Mouse (Mus musculus): Measurements from ENCODE around the gene Sar1b.
A peak's percentile ranks its signal among the peaks of the same experiment; 100 is the strongest.
"Not testable (repeated sequence)": the region's sequence is repeated elsewhere in the genome, so short reads cannot be mapped to it uniquely, and the experiment has no call there.

Sar1b gene

GRCm38 (mm10) chr11:51777478-51777877 is 14.0 kb downstream of the Sar1b start:
- no peak for DNase-seq (ENCODE audit: low spot score in 2 of 2)

- no peak for DNase-seq (ENCODE audit: low spot score in 2 of 2)
Observed at GRCm38 (mm10) chr11:51780773-51781267, 17.3 kb downstream of the Sar1b start.

- no peak for DNase-seq (ENCODE audit: low spot score in 2 of 2)
Observed at GRCm38 (mm10) chr11:51782721-51783120, 19.2 kb downstream of the Sar1b start.

GRCm38 (mm10) chr11:51785926-51786325 is 22.4 kb downstream of the Sar1b start:
- DNase-seq (ENCODE audit: low spot score in 2 of 2): peak; percentile 62 to 81

DNA sequence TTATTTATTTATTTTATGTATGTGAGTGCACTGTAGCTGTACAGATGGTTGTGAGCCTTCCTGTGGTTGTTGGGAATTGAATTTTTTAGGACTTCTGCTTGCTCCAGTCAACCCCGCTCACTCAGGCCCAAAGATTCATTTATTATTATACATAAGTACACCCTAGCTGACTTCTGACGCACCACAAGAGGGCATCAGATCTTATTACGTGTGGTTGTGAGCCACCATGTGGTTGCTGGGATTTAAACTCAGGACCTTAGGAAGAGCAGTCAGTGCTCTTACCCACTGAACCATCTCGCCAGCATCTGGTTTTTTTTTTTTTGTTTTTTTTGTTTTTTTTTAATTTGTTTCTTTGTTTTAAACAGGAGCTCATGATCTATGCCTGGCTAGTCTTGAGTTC is 26.2 kb downstream of the Sar1b start:
- not testable (repeated sequence) for DNase-seq (ENCODE audit: low spot score in 2 of 2)

- DNase-seq (ENCODE audit: low spot score in 2 of 2): no peak
Observed at GRCm38 (mm10) chr11:51790662-51791061, 27.2 kb downstream of the Sar1b start.

DNA sequence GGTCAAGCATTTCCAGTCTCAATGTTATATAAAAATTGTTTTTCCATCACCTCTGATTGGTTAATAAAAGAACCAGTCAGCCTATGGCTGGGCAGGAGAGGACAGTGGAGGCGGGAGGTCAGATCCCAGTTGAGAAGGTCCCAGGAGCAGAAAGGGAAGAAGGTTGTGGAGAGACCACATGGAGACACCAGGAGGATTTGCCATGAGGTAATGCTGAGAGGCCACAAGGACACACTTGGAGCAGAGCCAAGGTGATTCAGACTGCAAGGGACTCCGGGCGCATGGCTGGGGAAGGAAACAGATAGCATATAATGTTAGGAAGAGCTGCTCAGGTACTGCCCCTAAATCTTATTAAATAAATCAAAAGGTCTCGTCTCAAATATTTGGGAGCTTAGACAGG is 32.8 kb downstream of the Sar1b start:
- no peak for DNase-seq (ENCODE audit: low spot score in 2 of 2)

- DNase-seq (ENCODE audit: low spot score in 2 of 2): no peak
Observed at GRCm38 (mm10) chr11:51800634-51801325, 37.3 kb downstream of the Sar1b start.

DNA sequence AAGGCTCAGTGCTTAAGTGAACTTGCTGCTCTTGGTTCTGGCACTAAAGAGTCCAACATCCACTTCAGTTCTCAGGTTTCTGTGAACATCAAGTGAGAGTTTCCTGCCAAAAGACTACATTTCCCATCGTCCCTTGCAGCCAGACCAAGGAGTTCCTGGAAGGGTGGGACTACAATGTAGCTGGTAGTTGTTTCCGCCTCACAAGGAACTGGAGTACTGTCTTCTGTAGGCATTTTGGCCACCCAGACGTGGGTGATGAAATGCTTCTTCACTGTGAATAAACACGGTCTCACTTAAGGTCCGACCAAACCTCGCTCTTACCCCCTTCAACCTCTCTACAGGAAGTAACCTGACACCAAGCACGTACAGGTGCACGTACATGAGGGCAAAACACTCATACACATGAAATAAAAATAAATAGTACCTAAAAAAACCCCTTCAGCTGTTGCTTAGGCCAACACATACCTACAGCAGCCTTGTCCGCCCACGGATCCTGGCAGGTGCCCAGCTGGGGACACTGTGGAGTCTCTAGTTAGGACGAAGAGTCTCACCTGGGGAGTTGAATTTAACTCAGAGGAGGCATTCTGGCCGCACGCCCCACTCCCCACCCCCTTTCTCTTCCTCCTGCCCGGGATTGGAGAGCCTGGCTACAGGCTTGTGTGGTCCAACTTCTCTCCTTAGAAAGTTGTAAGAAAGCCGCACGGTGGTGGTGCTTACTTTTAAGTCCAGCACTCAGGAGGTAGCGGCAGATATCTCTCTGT is 41.9 kb downstream of the Sar1b start:
- peak; percentile 39 to 76 for DNase-seq (ENCODE audit: low spot score in 2 of 2)

GRCm38 (mm10) chr11:51807108-51807879 is 43.8 kb downstream of the Sar1b start:
- DNase-seq (ENCODE audit: low spot score in 2 of 2): no peak

DNA sequence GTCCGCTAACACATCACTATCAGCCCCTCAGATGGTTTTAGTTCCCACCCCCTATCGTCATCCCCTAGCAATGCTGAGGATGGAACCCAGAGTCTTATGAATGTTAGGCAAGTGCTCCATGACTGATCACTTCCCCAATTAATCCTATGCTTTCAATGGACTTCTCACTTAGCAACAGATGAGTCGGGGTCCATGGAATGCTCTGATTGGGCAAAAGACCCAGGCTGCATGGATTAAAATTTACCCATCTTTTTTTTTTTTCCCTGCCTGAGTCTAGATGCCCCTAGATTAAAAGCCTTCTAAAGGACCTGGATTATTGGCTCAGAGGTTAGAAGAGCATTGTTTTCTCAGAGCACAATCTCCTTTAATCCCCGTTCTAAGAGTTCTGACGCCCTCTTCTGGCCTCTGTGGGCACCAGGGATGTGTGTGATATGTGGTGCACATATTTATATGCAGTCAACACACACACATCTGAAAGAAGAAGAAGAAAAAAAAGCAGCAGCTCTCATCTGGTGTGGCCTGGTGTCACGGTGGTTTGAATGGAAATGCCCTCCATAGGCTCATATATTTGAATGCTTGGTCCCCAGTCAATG is 46.2 kb downstream of the Sar1b start:
- no peak for DNase-seq (ENCODE audit: low spot score in 2 of 2)

GRCm38 (mm10) chr11:51811230-51811629 is 47.7 kb downstream of the Sar1b start:
- no peak for DNase-seq (ENCODE audit: low spot score in 2 of 2)

DNA sequence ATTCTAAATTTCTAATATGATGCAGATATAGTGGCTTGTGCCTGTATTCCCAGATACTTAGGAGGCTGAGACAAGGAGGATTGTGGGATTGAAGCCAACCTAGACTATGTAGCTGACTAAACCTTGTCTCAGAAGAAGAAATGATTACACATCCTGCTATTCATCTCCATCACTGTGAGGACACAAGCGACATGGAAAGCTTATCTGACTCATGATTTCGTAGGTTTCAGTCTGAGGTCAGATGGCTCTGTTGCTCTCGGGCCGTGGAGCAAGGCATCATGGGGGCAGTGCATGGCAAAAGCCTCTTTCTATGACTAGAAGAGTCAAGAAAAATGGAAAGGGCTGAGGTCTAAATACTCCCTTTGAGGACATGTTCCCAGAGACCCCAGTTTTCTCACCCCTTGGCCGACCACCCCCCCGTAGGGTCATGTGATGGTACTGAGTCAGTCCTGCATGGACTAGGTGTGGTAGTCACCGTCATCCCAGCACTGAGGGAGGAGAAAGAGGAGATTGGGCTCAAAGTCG is 48.6 kb downstream of the Sar1b start:
- DNase-seq (ENCODE audit: low spot score in 2 of 2): no peak

- peak; percentile 88 to 98 for DNase-seq (ENCODE audit: low spot score in 2 of 2)
Observed at GRCm38 (mm10) chr11:51817756-51818155, 54.3 kb downstream of the Sar1b start.

DNA sequence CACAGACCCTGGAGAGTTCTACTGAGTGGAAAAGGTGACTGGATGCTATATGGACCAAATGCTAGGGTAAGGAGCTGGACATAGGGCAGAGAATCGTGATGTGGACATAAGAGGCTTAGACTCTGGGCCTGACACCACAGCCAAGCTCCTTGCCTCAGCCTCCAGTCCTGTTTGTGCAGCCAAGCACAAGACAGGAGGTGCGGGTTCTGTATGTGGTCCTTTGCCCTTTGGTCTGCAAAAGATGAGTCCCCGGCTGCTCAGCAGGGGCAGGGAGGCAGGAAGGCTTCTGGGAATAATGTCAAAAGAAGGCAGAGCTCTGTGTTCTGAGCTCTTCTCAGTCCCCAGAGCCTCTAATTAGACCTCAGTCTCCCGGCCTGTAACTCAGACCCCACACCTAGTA is 55.4 kb downstream of the Sar1b start:
- DNase-seq (ENCODE audit: low spot score in 2 of 2): no peak

DNA sequence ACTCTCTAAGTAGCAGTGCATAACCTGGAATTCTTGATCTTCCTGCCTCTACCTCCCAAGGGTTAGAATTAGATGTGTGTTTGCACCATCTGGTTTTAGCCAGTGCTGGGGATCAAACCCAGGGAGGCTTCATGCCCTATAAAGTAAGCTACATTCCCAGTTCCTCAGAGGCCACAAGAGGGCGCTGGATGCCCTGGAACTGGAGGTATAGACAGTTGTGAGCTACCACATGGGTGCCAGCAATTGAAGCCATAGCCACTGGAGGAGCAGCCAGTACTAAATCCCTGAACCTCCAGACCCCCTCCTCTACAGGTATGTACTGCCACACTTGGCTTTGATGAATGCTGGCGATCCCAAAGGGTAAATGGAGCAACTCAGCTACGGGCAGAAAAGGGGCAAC is 56.5 kb downstream of the Sar1b start:
- peak in 1 of 2 experiments; percentile 78 for DNase-seq (ENCODE audit: low spot score in 2 of 2)

GRCm38 (mm10) chr11:51820861-51821260 is 57.4 kb downstream of the Sar1b start:
- peak; percentile 85 to 92 for DNase-seq (ENCODE audit: low spot score in 2 of 2)

DNA sequence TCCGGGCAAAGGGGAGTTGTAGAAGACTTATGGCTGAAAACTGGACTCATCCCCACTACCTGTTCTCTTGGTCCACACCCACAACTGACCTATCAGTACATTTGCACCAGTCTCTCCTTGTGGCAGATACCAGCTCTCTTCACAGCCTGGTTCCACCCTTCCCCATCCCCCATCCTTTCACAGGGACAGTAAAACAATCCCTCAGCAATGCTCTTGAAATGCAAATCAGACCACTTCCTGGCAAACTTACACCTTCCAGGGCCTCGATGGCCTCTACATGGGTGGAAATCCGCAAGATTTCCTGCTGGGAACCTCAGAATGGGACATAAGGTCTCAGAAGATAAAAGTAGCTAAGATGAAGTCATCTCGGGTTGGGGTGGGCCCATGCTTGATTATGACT is 59.2 kb downstream of the Sar1b start:
- no peak for DNase-seq (ENCODE audit: low spot score in 2 of 2)

DNA sequence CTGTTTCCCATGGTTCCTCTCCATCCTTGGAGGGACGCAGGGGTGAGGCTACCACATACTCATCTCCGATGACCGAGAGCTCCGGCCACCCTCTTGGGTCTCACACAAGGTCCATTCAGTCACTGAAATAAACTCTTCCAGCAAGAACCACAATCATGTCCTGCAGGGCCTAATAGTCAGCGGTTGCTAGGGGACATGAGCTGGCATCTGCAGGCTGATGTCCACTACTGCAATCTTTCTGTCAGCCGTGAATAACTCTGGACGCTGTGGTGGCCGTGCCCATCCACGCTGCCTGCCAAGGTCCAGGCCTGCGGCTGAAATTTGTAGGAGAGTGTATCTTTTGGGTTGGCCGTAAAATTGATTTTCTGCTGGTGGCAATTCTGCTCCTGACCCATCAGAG is 59.8 kb downstream of the Sar1b start:
- DNase-seq (ENCODE audit: low spot score in 2 of 2): no peak

DNA sequence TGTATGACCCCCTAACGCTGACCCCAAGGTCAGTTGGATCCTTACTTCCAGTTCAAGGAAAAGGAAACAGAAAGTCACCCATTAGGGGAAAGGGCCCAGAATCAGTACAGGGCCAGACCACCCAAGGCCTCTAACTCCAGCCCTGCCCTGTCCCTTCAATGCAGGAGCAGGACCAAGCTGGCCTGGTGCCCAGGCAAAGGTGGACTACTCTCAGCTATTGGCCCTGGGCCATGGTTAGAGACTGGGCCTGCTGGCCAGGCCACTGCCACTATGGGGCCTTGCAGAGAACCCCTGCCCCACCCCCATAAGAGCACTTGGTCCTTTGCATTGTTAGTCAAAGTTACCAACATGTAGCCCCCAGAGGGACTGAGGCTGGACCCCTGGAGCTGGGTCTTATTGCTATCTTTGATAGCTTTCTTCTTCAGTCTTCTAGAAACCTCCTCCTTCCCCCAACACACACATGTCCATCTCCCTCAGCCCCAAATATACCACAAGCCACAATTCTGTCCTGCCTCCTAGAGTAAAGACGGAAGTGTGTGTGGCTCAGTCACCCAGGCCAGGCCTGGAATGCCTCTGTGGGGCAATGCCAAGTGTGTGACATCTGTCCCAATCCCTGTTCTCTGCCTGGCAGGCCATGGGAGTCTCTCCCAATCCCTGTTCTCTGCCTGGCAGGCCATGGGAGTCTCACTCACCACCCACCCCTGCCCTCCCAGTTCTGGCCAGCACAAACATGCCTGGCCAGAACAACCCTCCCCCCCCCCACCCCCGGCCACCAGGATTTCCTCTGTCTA is 60.7 kb downstream of the Sar1b start:
- DNase-seq (ENCODE audit: low spot score in 2 of 2): peak in 1 of 2 experiments; percentile 47

GRCm38 (mm10) chr11:51824867-51825424 is 61.5 kb downstream of the Sar1b start:
- no peak for DNase-seq (ENCODE audit: low spot score in 2 of 2)

All from spleen, postnatal 10 days (tissue).